Mouse (Mus musculus) regulatory T cell (primary cell): ENCODE results near the gene Oosp3.

Experiments used
- in situ Hi-C: fragments of 300-600 bp; cut with MboI, MseI; formaldehyde crosslinking; loops from one replicate; pipeline ENCODE4 v1.15.1; 2025; ENCODE audit warnings: high pct_unique_total_duplicates

Oosp3 gene

GRCm38 (mm10) chr19:11696755-11697154, at the start of gene Oosp3:
Gene Oosp3, plus strand, starts transcription at chr19:11697055.
- in situ Hi-C loops: no loop called here

- in situ Hi-C loops: no loop called here
Measured at GRCm38 (mm10) chr19:11649564-11649963, 47.3 kb upstream of the Oosp3 start.

- in situ Hi-C loops: loop anchor here (25.0 kb wide), 2 partner anchors 997 to 1347 kb away; partner anchors contain the start of gene Dagla
Measured at GRCm38 (mm10) chr19:11659142-11659541, 37.7 kb upstream of the Oosp3 start.

- in situ Hi-C loops: loop anchor here (25.0 kb wide), 2 partner anchors 998 to 1348 kb away; partner anchors contain the start of gene Dagla
Measured at GRCm38 (mm10) chr19:11660459-11660858, 36.4 kb upstream of the Oosp3 start, which contains the start of gene Oosp2. Gene Oosp2, minus strand, starts transcription at chr19:11660559.

GRCm38 (mm10) chr19:11661562-11661961, 35.3 kb upstream of the Oosp3 start:
- in situ Hi-C loops: loop anchor here (25.0 kb wide), 2 partner anchors 999 to 1349 kb away; partner anchors contain the start of gene Dagla

GRCm38 (mm10) chr19:11690839-11691238, 6.0 kb upstream of the Oosp3 start, which contains the start of gene Oosp1:
Gene Oosp1, minus strand, starts transcription at chr19:11691150.
- in situ Hi-C loops: no loop called here

GRCm38 (mm10) chr19:11691454-11691853, 5.4 kb upstream of the Oosp3 start:
- in situ Hi-C loops: no loop called here

- in situ Hi-C loops: no loop called here
Measured at GRCm38 (mm10) chr19:11698342-11698741, 1.5 kb downstream of the Oosp3 start.

- in situ Hi-C loops: no loop called here
Measured at GRCm38 (mm10) chr19:11712451-11712850, 15.6 kb downstream of the Oosp3 start.

GRCm38 (mm10) chr19:11720071-11720470, 23.2 kb downstream of the Oosp3 start:
- in situ Hi-C loops: no loop called here

- in situ Hi-C loops: no loop called here
Measured at GRCm38 (mm10) chr19:11723870-11724269, 27.0 kb downstream of the Oosp3 start.

GRCm38 (mm10) chr19:11724275-11724674, 27.4 kb downstream of the Oosp3 start:
- in situ Hi-C loops: no loop called here

- in situ Hi-C loops: no loop called here
Measured at GRCm38 (mm10) chr19:11725915-11726314, 29.1 kb downstream of the Oosp3 start.

GRCm38 (mm10) chr19:11727304-11727703, 30.4 kb downstream of the Oosp3 start:
- in situ Hi-C loops: no loop called here

- in situ Hi-C loops: no loop called here
Measured at GRCm38 (mm10) chr19:11730278-11730677, 33.4 kb downstream of the Oosp3 start.

- in situ Hi-C loops: no loop called here
Measured at GRCm38 (mm10) chr19:11736455-11736854, 39.6 kb downstream of the Oosp3 start.

- in situ Hi-C loops: no loop called here
Measured at GRCm38 (mm10) chr19:11745680-11746079, 48.8 kb downstream of the Oosp3 start.

GRCm38 (mm10) chr19:11747298-11747697, 50.4 kb downstream of the Oosp3 start, which contains the start of gene Gif:
Gene Gif, plus strand, starts transcription at chr19:11747554.
- in situ Hi-C loops: no loop called here
